Mouse (Mus musculus): ENCODE results near the gene Adamts2.

- TF ChIP-seq POLR2A (IDR thresholded peaks at IDR 0.05; ENCODE audit: control insufficient read depth, low read depth, low read length) (no peak), CTCF (IDR thresholded peaks at IDR 0.05; ENCODE audit: control insufficient read depth, insufficient read depth, insufficient replicate concordance, low read depth, low read length) (no peak)
Measured at GRCm38 (mm10) chr11:50826214-50826613, 224.3 kb downstream of the Adamts2 start.
